Mouse (Mus musculus) mouse trophoblast stem cell (cell line): ENCODE data around the gene Sspo.

Experiments used
- in situ Hi-C, 2 experiments: fragments of 300-500 bp; cut with MseI, MboI; formaldehyde crosslinking; loops; 2 replicates in 1 of 2; 3 replicates in 1 of 2; pipeline ENCODE4 v1.15.1; 2025

Gene Sspo

DNA sequence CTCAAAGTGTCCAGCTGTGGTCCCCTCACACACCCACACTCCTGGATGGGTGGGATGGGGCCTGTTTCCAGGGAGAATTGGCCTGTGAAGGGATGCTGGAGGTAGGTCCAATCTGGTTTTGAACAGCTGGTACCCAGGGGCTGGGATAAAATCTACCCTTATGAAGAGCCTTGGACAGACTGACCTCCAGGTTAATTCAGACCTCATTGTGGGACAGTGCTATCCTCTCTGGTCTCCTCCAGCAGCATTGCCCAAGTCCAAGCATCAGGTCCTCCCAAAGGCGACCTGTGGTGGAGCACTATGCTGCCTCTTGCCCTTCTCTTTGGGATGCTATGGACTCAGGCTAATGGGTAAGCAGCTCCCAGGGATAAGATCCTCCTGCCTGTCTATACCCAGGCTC is at the start of gene Sspo:
Gene Sspo (plus strand): TSS at position 301 of the 400 bp plus-strand sequence.
- in situ Hi-C loops = no loop called here

DNA sequence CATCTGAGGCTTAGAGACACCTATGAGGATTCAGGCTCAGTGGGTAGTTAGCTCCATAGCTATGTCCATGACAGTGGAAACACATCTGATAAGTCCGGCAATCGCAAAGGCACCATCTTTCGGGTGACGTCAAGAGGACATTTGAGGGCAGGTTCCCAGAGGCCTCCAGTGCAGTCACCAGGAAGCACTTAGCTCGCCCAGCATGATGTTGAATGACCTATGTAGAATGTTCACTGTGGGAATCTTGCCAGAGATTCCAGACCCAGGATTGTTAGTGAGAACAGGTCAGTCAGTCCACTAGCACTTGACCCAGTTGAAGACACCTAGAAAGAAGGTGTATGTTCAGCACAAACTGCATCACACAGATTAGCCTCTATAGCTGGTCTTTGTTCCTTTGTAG is 48.1 kb upstream of the Sspo start:
- in situ Hi-C loops = no loop called here

- in situ Hi-C loops = no loop called here
These were observed 44.0 kb upstream of the Sspo start for GRCm38 (mm10) chr6:48404071-48404470.

DNA sequence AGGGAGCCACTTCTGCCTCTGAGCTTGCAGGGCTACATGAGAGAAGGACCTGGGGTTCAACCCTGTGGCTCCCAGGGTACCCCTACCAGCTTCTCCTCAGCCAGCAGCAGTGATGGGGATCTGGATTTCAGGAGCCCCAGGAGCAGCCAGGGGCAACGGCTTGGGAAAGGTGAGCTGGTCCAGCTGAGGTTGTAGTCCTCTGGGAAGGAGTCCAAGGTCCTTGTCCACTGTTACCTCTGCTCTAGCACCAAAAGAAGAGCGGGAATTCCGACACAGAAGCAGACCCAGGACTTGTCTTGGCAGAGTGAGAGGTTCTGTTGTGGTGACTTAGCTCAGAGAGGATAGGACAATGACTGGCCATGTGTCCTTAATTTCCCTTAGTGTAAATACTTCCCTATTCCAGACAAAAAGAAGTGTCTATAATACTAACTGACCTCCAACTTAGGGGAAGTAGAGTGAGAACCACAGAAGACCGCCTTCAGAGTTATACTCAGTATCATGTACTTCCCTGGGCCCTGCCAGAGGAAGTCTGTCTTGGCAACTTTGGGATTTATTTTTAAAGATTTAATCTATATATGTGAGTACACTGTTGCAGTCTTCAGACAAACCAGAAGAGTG is 38.2 kb upstream of the Sspo start:
- in situ Hi-C loops = no loop called here

GRCm38 (mm10) chr6:48410551-48410950 is 37.5 kb upstream of the Sspo start:
- in situ Hi-C loops = no loop called here

DNA sequence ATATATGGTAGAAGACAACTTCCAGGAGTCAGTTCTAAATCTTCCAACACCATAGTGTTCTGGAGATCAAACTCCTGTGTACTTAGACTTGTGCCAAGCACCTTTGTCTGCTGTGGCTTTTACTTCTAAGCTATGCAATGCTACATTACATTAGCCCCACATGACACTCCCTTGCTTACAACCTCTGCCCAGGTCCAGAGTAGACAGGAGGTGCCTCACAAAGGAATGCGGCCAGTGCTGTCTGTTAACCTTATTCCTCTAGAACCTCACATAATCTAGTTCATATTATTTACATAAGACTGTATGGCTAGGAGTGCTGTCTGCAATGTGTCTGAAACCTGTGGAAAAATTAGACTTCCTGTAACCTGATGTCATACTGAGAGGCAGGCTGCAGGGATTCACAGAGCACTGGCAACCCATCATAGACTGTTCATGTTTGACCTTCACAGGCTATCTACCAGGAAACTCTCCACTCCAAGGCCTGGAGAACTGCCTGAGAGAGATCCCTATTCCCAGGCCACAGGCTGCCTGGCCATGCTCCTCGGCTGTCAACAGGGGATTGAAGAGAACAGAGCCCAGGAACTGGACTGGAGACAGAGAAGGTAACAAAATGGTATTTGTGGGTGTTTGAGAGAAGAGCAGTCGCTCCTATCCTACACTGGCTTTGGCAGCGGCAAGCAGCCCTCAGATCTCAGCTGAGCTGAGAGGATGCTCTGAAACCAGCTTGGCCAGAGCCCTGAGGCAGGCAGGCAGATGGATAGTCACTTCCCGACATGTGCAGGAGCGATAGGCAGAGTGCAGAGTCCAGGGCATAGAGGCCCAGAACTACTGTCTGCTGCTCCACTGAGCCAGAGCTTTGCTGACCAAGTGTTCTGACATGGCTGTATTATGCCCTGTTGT is 36.6 kb upstream of the Sspo start:
- in situ Hi-C loops = no loop called here

DNA sequence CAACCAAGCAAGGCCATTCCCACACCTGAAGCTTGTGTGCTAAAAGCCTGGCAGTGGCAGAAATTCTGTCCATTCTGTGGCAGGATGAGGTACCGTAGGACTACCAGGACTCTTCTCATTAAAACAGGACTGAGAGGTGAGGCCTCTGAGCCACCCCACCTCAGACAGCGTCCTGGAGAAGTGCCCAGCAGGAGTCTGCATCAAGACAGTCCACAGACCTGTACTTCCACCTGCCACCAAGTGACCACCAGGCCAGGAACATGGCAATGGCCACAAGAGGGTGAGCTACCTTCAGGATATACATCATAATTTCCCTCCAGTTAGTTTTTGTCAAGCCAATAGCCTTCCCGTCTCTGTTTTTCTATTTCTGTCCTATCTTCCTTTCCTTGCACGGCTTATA is 35.9 kb upstream of the Sspo start:
- in situ Hi-C loops = no loop called here

- in situ Hi-C loops = no loop called here
These were observed 35.4 kb upstream of the Sspo start for GRCm38 (mm10) chr6:48412662-48413061.

DNA sequence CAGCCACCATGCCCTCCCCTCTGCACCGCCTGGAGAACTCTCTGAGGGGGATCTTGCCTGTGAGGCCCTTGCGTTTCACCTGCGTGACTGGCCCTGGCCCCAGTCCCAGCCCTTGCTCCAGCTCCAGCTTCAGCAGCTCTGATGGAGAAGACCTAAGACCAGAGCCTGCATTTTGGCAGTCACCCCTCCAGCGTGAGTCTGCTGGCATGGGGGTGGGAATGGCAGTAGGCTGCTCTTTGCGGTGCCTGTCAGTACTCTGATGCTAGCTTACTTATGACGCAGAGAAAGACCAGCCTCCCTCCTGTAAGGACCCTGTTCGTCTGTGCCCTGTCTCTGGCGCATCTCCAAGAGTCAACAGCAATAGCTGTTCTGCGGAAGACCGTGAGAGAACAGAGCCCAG is 34.9 kb upstream of the Sspo start:
- in situ Hi-C loops = no loop called here

GRCm38 (mm10) chr6:48414886-48415285 is 33.1 kb upstream of the Sspo start:
- in situ Hi-C loops = no loop called here

GRCm38 (mm10) chr6:48415636-48416035 is 32.4 kb upstream of the Sspo start:
- in situ Hi-C loops = no loop called here

DNA sequence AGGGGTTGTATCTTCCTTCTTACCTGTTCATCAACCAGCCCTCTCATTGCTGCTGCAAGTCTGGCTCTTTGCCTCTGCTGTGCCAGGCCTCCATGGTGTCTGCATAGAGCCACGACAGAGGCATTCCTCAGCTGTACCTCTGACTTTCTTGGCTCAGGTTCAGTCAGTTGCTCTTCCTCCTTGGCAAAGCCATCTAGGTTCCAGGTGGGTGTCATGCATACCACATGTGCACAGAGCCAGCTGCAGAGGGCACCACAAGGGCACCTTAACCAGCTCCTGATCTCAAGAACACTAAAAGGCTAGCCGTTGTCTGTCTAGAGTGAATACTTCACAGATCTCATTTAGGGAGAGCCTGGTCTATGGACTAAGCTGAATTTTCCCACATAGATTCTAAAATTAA is 31.5 kb upstream of the Sspo start:
- in situ Hi-C loops = no loop called here

- in situ Hi-C loops = no loop called here
These were observed 27.4 kb upstream of the Sspo start for GRCm38 (mm10) chr6:48420647-48421046.

DNA sequence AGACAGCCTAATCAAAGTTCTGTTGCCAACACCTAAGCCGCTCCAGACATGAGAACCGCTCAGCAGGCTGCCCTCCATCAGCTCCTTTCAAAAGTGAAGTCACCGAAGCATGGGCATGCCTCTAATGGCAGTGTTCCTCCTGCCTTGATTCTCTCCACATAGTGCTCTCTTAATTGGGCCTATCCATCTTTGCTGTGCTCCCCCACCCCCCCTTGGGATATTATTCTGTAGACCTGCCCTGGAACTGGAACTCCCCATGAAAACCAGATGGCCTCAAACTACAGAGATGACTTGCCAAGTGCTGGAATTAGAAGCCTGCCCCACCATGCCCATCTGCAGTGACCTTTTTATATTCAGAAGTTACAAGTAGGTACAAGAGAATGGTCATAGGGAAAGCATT is 24.7 kb upstream of the Sspo start:
- in situ Hi-C loops = no loop called here

DNA sequence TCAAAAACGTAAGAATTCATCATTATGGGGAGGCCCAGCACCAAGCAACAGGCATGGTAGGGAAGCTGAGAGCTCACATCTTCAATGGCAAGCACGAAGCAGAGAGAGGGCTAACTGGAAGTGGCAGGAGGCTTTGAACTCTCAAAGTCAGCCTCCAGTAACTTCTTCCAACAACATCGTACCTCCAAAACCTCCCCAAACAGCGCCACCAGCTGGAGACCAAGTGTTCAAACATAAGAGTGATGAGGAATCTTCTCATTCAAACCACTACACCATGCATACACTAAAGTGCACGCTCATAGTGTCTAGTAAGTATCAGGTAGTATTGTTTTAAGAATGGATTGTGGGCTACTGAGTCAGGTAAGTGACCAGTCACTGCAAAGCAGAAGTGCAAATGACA is 24.0 kb upstream of the Sspo start:
- in situ Hi-C loops = no loop called here

DNA sequence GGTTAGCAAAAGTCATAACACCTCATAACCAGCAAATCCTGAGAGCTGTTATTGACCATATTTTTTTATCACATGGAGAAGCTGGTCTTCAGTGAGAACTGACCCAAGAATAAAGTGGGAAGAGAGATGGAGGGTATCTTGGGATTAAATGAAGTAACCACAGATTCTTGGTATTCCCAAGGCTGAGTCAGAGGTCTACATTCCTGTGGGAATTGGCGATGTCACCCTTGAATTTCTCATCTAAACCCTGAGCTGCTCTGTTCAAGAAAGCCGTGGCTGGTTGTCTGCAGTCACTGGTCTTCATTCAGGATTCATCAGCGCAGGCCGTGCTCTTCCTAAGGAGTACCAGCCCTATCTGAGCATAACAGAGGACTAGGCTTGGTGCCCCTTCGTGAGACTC is 21.1 kb upstream of the Sspo start:
- in situ Hi-C loops = no loop called here

DNA sequence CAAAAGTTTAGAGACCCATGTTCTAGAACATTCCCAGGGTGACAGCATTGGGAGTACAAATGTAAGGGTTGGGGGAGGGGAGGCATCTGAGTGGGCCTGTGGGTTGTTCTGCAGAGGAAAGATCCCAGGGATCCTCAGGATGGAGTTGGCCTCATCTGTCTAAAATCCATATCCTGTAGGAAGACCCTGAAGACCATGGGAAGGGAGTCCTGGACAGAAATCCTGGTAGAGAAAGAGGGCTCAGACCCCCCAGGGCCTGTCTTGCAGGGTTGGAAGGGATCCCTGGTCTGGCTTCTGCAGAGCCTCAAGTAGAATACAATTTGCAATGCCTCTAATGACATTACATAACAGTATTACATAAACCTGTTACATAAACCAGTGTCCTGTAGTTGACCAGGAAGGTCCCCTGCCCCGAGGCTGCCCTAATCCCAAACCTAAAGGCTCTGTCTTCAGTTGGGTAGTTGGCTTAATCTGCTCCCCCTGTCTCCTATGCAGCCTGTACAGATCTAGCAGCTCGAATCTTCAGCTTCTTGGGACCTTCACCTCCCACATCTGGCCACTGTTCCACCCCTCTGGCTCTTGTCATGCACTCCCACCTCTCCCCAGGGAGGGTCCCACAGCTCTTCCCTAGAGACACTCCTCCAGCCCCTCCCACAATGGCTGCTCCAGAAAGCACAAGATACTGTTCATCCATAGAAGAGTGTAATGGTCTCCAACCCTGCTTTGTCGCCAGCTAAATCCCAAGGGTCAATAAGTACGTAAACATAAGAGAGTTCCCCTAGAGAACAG is 19.1 kb upstream of the Sspo start:
- in situ Hi-C loops = no loop called here

DNA sequence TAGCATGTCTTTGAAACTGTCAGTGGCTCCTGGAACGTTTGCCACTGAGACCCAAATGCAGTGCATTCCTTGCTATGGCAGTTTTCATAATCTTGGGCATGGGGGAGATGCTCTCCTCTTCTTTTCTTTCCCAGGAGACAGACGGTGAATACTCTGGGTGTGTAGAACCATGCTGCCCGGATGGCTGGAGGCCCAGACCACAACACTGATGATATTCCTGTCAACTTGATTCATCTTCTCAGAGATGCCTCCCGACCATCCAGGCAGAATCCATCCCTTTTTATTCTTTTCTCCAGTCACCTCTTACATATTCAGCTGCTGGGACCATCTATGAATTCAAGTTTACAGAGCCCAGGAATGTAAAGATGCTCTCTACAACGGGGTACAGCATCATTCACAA is 17.3 kb upstream of the Sspo start:
- in situ Hi-C loops = no loop called here

GRCm38 (mm10) chr6:48432893-48433816 is 14.9 kb upstream of the Sspo start:
- in situ Hi-C loops = no loop called here

DNA sequence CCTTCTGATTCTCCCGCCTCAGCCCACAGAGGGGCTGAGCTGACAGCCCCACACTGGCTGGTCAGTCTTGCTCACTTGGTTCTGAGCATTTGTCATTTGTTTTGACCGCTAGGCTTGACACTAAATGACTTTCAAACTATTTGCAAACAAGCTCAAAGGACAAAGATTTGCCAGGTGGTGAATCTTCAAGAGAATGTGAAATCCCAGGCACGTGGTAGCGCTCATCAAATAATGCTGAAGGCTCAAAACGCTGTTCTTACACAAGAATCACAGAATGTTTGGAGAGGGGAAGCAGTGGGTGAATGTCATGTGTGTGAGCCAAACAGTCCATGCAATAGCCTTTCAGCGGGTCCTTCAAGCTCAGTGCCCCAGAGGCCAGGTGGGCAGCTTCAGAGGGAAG is 13.4 kb upstream of the Sspo start:
- in situ Hi-C loops = no loop called here

- in situ Hi-C loops = no loop called here
These were observed 12.9 kb upstream of the Sspo start for GRCm38 (mm10) chr6:48435111-48435510.
